Mouse (Mus musculus): Measurements from ENCODE around the gene D16Ertd472e.

Gene D16Ertd472e

DNA sequence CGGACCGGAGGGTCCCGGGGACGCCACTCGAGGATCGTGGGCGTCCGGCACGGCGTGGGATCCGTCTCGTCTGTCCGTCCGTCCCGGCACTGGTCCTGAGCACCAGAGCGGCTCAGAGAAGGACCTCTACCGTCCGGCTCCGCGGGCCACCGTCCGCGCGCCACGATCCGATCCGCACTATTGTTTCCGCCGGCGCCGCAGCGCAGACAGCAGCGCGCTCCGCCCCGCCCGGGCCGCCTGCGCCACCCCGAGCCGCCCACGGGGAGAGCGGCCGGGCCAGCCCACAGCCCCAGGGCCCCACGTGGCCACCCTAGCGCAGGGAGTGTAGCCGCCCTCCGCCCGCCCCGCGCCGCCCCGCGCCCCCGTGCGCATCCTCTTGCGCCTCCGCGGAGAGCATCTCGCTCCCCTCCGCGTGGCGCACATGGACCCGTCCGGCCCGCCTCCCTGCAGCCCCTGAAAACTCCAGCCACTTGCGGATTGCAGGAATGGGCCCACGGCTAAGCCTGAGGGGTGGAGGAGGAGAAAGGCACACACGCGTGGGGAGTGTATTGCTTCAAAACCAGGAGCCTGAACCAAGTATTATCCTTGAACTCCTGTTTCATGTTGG is at the start of gene D16Ertd472e:
TSS of gene D16Ertd472e (minus strand) at position 231 of the 607 bp plus-strand sequence.
- DNase-seq = peak; percentile 92

DNA sequence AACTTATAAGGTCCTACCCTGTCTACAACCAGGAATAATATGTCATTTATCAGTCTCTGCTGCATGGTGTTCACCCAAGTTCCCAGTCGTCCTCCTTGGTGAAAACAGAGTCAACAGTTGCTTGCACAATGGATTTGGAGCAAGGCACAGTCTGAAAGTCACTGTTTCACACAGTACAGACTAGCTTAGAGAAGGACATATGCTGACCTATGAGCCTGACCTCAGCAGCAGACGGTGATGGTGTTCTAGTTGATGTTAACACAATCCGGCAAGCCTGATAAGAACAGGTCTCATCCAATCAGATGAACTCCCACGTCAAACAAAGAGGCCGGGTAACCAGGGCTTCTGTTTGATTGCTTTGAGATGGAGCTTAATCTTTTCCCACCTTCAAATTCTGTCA is 46.2 kb upstream of the D16Ertd472e start:
- DNase-seq = no peak

DNA sequence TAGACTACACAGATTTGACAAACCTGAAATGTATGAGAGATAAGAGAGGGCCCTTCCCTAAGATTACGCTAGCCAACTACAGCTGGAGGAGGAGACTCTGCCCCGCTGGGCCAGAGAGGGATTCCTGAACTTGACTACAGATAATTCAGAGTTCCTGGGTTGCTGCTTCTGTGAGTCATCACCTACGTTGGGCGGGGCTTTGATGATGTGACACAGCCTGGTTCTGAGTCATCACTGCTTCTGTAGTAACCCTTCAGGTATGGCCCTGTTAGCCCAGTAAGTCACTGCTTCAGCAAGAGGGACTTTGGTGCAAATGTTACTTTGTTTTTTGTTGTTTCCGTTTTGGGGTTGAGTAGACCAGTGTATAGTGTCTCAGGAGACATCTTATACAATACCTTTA is 42.9 kb upstream of the D16Ertd472e start:
- no peak for DNase-seq

DNA sequence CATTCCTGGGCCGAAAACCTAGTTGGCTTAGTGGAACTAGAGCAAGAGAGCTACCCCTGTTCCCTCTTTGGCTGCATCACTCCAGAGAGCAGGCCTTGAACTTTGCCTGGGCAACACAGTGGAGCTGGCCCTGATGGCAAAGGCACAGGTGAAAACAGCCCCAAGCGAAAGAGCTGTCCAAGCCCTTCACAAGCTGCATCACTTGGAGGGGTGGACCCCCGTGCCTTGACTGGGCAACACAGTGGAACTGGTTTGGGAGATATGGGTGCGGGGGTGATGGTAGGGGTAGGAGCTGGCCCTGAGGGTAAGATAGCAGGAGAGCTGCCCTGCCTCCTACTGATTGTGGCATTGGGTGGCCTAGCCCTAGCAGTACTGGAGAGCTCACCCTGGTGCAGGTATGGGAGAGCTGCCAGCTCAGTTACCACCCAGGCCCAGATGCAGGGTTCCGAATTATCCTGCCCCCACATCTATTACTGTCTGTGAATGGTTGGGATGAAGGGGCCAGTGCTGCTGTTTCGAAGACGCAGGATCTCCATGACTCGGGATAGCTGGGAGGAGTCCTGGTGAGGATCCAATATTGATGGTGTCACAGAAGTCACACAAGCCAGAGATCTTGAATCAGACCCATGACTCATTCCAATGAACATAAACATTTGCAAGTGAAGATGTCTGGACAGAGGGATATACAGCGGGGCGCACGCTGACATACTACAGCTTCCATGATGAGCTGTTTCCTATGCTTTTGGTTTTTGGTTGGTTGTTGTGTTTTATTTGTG is 41.4 kb upstream of the D16Ertd472e start:
- no peak for DNase-seq

DNA sequence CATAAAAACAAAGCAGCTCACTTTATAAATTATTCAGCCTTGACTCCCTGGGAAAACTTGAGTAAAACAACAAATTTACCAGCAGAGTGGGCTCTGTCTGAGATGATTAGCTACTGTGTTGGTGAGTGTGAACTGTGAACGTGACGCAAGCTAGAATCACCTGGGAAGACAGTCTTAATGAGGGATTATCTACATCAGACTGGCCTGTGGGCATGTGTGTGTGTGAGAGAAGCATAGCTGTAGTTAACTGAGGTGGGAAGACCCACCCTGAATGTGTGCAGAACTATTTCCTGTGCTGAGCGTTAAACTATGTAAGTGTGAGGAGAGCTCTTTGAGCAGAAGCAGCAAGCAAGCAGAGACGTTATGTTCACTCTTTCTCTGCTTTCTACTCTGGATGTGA is 29.7 kb upstream of the D16Ertd472e start:
- DNase-seq = no peak

DNA sequence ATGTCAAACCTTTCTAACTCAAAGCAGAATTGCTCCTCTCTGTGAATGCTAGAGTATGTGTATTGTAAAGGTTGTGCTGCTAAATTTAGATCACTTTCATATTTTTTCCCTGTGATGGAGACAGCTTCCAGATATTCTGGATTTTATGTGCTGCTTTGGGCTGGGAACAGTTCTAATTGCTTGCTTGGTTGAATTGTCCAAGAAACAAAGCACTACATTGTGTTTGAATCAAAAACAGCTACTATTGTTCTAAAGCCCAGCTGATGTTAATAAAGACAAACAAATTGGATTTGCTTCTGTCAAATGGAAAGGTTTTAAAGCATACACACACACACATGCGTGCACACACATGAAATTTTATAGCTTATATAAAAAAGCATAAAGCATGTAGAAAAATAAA is 22.4 kb upstream of the D16Ertd472e start:
- no peak for DNase-seq

DNA sequence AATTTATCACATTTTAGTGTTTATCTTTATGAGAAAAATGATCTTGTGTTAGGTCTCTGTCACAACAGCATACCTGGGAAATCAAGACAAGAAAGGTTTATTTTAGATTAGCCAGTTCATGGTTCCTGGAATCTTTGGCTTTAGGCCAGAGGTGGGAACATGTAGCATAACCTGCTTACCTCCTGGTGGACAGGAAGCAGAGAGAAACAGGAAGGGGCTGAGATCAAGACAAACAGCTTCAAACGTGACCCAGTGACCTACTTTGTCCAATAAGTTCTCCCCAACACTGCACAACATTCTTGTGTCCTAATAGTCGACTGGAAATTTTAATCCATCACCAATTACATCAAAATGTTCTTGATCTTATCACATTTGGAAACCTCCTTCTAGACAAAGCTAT is 19.9 kb upstream of the D16Ertd472e start:
- DNase-seq = peak; percentile 27

DNA sequence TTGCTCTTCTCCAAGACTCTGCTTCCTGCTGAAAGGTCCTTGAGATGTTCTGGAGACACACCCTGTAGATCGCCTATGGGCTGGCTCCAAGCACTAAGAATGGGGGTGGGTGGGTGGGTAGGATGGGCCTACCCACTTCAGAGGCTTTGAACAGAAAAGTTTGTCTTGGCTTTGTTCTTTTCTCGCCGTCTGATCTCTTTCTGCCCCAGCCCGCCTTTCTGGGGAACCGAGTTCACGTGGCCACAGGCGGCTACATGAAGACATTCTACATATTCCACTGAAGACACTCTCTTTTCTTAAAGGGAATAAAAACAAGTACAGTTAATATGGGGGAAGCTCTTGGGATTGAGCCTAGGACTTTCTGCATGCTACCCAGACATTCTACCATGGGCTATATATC is 19.3 kb upstream of the D16Ertd472e start:
- peak; percentile 66 for DNase-seq

DNA sequence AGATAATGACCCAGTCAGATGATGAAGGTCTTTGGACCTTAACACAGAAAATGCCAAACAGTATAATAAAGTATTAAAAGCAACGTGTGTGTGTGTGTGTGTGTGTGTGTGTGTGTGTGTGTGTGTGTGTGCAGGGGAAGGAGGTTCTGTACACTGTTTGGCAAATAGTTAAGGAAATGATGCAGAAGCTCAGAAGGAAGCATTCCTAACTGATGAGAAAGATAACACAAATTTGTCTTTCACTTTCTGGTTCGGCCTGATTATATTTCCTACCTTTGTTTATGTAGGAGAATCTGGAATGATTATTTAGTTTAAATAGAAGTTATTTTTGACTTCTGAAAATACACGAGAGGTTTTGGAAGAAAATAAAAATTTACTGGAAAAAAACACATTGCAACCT is 17.6 kb upstream of the D16Ertd472e start:
- no peak for DNase-seq

DNA sequence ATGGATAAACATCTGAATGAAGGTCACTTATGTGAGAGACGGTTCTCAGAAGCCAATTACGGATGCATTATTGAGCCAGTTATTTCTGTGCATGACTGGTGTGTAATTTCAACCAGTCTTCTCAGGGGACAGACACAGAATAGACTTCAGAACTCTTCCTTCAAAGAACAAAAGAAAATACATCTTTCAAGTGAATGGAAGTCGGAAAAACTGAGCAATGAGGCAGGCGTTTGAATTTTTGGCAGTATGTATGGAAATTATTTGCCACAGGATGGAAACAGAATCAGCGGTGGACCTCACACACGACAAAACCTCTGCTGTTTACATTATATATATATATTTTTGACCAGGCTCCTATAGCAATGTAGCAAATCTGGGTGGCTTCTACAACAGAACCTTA is 14.6 kb upstream of the D16Ertd472e start:
- no peak for DNase-seq

DNA sequence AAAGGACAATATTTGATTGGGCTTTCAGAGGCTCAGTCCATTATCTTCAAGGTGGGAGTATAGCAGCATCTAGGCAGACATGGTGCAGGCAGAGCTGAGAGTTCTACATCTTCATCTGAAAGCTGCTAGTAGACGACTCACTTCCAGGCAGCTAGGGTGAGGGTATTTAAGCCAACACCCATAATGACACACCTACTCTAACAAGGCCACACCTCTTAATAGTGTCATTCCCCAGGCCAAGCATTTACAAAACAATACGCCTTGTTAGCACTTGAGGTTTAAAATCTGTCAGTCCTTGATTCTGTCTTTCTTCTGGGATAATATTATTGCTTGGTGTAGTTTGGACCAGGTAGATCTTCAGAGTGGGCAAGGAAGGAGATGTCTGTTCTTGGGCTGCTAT is 12.3 kb upstream of the D16Ertd472e start:
- no peak for DNase-seq

DNA sequence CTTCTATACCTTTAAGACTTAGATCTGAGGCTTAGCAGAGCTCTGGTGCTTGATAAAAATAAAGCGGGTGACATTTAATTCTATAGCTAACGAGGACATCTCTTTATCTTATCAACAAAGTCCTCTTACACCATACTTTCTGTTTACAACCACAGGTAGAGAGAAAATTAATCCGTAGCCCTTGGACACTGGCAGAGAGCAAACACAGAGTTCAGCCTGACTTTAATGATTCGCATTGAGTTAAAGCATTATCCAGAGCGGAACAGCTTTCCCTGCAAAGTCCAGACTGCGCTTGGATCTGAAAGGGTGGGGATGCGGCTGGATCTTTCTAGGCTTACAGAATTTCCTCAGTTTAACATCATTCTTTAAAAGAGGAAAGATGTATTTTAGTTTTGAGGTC is 10.1 kb upstream of the D16Ertd472e start:
- no peak for DNase-seq

DNA sequence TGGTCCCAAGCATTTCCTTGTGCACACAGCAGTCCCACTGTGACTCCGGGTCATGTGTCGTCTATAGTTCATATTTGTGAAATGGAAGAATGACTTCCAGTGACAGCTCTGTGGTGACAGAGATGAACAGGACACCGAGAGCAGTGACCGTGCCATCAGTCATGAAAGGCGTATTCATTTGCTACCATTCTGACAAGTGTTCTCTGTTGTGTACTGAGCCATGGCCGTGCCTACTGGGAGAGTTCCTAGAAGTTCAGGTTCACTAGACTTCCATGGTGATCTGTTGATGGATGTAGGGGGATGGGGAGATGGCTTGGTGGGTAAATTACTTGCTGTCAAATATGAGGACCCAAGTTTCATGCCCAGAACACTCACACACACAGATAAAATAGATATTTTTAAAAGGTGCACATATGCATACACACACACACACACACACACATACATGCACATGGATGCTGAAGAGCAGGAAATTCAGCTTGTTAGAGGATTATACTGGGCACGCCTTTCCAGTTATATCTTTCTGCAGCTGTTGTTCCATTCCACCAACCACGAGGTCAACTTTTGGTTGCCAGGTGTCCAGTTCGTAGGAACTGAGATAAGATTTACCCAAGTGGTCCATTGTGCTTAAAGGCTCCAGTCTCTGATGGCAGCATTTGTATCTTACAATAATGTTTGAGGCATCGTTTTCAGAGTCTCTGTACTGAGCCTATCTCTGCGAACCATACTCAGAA is 9.3 kb upstream of the D16Ertd472e start:
- DNase-seq = no peak

DNA sequence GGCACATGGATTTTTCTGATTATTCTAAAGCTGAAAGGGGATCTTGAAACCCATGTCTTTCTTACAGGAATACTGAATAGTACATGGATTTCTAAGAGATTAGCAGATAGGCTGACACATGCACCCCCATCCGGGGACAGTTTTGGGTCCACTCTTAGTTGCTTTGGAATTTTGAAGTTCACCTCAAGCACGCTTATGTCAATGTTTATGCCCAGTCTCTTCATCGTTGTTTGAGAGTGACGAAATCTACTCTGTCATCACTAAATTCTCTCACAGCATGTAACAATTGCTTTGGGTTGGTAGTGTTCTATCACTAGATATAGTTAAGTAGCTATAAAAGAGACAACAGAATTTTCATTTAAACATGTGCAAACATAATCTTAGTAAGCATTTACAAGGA is 8.7 kb upstream of the D16Ertd472e start:
- no peak for DNase-seq

DNA sequence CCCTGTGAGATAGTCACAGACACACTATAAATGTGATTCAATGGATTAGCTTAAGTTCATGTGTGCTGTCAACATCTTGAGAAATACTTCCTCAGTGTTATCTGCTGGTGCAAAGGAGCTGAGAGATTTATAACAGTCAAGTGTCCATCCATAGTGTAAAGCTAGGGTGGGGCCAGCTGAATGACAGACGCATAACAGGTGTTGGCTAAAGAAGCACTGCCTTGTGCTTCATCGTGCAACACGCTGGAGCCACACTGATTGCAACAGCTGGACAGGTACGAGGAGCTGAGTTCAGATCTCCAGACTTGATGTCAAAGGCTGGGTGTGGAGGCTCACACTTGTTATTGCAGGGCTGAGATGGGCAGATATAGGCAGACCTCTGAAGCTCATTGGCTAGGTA is 7.5 kb upstream of the D16Ertd472e start:
- DNase-seq = no peak

DNA sequence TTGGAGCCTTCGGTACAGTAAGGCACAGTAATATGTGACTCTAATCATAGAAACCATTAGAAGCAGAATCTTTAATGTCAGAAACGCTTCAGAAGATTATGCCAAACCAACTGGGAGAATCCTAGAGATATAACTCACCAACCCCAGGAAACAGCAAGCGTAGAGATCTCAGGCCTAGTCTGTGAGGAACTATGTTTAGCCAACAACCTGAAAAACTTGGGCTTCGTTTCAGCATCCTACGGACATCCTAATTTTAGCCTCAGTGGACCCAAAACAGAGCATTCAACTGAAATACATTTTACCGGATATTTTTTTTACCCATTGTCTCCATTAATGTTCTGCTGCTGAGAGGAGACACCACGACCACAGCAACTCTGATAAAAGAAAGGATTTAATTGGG is 3.9 kb upstream of the D16Ertd472e start:
- no peak for DNase-seq

DNA sequence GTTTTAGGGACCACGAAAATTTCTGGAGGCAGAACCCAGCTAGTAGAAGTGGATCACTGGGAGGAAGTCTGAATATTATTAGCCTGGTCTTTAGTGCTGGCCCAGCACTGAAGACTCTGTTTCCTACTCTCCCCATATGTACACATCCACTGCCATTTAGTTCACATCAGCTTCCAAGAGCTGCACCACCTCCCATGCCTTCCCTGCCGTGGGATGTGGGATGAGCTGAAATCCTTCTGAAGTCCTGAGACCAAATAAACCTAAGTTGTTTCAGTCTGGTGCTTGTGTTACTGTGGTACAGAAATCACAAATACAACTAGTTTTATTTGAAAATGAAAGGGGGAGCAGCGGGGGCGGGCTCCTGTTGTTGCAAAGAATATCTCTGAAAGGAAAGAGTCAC is 2.9 kb upstream of the D16Ertd472e start:
- DNase-seq = no peak

DNA sequence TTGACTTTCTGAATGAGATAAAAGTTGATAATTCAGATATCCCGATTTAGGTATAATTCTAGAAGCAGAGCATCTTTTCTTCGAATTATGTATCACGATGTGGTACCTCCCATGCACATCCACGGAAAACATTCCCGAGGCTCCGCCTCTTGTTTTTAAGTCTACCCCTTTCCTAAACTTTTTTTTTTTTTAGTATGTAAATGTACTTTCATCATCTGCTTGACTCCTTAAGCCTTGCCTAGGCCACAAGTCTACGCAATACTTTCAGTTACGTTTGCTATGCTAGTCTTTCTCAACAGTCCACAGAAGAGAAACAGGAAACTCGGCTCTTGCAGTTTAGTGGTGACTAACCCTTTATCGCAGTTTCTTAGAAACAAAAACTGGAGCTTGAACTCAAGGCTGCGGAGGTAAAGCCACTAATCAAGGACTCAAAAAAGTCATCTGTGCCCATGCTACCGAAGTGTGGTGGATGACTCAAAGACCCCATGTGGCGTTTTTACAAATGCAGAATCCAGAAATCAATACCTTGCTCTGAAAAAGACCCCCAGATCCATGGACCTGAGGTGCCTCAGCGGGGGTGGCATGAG is 670 bp upstream of the D16Ertd472e start:
- peak; percentile 40 for DNase-seq

DNA sequence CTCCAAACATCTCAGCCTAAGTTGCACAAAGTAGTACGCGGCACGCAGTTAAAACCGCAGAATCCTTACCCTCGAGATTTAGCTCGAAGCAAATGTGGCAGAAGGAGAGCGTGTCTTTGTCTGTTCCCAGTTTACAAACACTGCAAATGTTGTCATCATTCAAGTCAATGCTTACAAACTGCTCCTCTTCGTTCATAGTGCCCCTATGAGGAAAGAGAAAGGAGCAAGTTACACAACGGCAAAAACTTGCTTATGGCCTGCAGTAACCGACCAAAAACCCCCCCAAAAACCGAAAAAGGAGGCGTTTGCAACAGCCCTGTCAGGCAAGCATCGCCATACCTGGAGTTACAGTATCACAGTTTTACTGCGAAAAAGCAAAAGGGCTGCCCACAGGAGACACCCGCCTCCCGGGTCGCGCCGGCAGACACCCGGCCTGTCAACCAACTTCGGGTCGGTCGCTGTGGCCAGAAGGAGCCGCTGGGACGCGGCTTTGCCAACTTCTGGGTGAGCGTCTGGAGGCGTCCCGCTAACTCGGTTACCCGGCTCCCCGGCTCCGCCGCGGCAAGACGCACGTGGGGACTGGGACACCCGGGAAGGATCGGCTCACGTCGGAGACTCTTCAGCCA is 543 bp downstream of the D16Ertd472e start:
- peak; percentile 79 for DNase-seq

DNA sequence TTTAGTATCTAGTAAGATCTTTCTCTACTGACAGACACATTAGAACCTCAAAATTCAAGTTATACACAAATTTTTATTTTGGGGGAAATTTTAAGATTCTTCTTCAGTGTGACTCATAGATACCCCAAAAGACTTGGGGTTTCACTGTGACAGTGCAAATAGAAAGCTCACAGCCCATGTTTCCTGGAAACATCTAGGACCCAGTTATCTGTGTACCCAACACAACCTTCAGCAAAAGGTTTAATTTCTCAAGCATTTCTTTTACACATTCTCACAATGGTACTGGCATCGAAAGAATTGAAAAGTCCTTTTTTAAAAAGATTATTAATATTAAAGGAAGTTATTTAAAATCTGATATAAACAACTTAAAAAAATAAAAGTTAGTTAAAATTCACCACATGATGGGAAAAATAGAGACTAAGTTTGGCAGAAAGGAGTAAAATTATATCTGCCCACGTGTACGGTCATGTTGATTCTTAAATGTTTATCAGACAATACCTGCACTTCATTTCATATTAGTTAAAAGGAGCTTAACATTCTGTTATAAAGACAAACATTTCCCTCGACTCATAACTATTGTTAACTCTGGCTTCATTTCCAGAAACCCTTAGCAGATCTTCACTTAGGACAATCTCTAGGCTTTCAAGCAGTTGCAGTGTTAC is 1.2 kb downstream of the D16Ertd472e start:
- no peak for DNase-seq

DNA sequence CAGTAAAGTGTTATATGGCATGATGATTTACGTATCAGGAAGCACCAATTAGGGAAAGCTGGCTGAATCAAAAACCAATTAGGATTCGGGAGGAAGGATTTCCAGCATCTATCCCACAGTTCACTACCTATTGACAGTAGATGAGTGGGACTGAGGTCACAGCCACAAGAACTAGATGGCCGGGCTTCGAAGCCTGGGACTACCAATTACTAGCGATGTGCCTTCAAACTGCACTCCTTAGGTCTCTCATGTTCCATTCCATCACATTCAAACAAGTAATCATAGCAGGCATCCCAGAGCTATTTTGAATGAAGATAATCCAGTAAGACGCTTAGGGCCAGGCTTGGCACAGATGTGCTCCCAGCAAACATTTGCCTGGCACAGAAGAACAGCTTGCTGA is 2.3 kb downstream of the D16Ertd472e start:
- no peak for DNase-seq

DNA sequence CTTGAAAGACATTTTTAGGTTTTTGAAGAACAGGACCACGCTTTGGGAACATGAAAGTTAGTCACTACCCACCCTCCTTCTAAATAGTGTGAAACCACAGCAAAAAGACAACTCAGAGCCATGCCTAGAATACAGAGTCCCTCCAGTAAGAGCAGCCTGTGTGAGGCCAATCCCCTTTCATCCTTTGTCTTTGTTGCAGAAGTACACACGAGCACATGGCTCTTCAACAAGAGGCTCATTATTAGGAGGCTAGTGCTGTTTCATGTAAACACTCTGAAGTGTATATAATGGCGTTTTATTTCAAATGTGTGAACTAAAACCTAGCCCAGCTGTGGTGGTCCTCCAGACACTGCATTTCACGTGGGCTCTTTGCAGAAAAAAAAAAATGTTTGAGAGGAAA is 3.5 kb downstream of the D16Ertd472e start:
- no peak for DNase-seq

Data from thymus, postnatal 14 days (tissue).